Mouse (Mus musculus) lung, postnatal 0 days (tissue): ENCODE data around the gene Mtfr1l. TPM values are rescaled to one million over a fixed set of nuclear protein-coding genes. Genes with fewer than 3 reads are reported as not detected.

Source experiments
- ATAC-seq: fragments of 200-750 bp; cut with Nextera tagmentation; 2 replicates; pipeline ENCODE4 v1.8.0; 2017; ENCODE audit warnings: moderate library complexity
- DNase-seq: peaks from one replicate; pipeline ENCODE4 v3.0.0-alpha.2; 2016; ENCODE audit warnings: low spot score
- H3K27ac ChIP-seq: fragments of 300-500 bp; sonication (generic); 2 replicates; pipeline ENCODE4 v1.5.1; 2014; ENCODE audit warnings: antibody characterized with exemption, mild to moderate bottlenecking, low read length, mixed read lengths
- H3K27me3 ChIP-seq: fragments of 300-500 bp; sonication (generic); replicated peaks from 2 replicates; pipeline ENCODE4 v1.6.1; 2014; ENCODE audit warnings: low read length, mixed read lengths; ENCODE audit not compliant: insufficient read depth
- H3K36me3 ChIP-seq: fragments of 300-500 bp; sonication (generic); 2 replicates; pipeline ENCODE4 v1.6.1; 2014; ENCODE audit warnings: low read length, mixed read lengths; ENCODE audit not compliant: insufficient read depth
- H3K4me1 ChIP-seq: fragments of 300-500 bp; sonication (generic); 2 replicates; pipeline ENCODE4 v1.6.1; 2014; ENCODE audit warnings: antibody characterized with exemption, low read depth, low read length, mixed read lengths; ENCODE audit not compliant: insufficient read depth
- H3K4me2 ChIP-seq: fragments of 300-500 bp; sonication (generic); replicated peaks from 2 replicates; pipeline ENCODE4 v1.6.1; 2014; ENCODE audit warnings: low read depth, mild to moderate bottlenecking, low read length, moderate library complexity, mixed read lengths
- H3K4me3 ChIP-seq: fragments of 300-500 bp; sonication (generic); 2 replicates; pipeline ENCODE4 v1.5.1; 2014; ENCODE audit warnings: low read depth, low read length
- H3K9ac ChIP-seq: fragments of 300-500 bp; sonication (generic); replicated peaks from 2 replicates; pipeline ENCODE4 v1.6.1; 2014; ENCODE audit warnings: low read depth, mild to moderate bottlenecking
- H3K9me3 ChIP-seq: fragments of 300-500 bp; sonication (generic); 2 replicates; pipeline ENCODE4 v1.6.1; 2016; ENCODE audit warnings: low read length, mixed read lengths
- CTCF ChIP-seq: IDR thresholded peaks from 2 replicates; pipeline ENCODE4 v1.5.1; 2016; ENCODE audit warnings: antibody characterized with exemption, mild to moderate bottlenecking
- EP300 ChIP-seq: IDR thresholded peaks from 2 replicates; pipeline ENCODE4 v1.6.1; 2016; ENCODE audit warnings: antibody characterized with exemption, mild to moderate bottlenecking, control low read depth
- WGBS: fragments of 180-500 bp; shearing (Covaris S2); extraction: QIAGEN DNeasy Blood & Tissue Kit; methylation state at CpG from one replicate; pipeline ENCODE4 v1.1.7; 2014; 5-methylcytosine and 5-hydroxymethylcytosine counted together
- polyA plus RNA-seq: library from polyadenylated mRNA; unstranded; fragments of >200 nt; fragmentation: Nextera tagmentation; extraction: Ambion mirVana; gene quantifications from 2 replicates; pipeline ENCODE4 v1.2.1, GENCODE M21; 2015

Gene Mtfr1l
- polyA plus RNA-seq, 1 experiment from 2014 or later = 188 TPM

GRCm38 (mm10) chr4:134514309-134514930 lies 20.8 kb downstream of the Mtfr1l start:
- no peak overlapping the region for H3K4me3 ChIP-seq
- H3K36me3 ChIP-seq = no peaks in the 10 kb centered on the region
- no peak overlapping the region for H3K9ac ChIP-seq
- ATAC-seq = peak; percentile 74
- TF ChIP-seq EP300 = peak; percentile 82
- TF ChIP-seq CTCF = no peak
- DNase-seq = peak; percentile 83
- peak overlapping the region; percentile 75 for H3K27ac ChIP-seq
- no peaks in the 10 kb centered on the region for H3K9me3 ChIP-seq
- H3K4me2 ChIP-seq = no peak overlapping the region
- peaks cover 8% of the 10 kb centered on the region for H3K4me1 ChIP-seq
- 58% methylated on average over 11 of the region's 11 CpGs for WGBS
- H3K27me3 ChIP-seq = no peaks in the 10 kb centered on the region

GRCm38 (mm10) chr4:134512798-134513197 lies 22.4 kb downstream of the Mtfr1l start:
- no peaks in the 10 kb centered on the region for H3K36me3 ChIP-seq
- H3K4me1 ChIP-seq = peaks cover 8% of the 10 kb centered on the region
- WGBS = 13% methylated on average over 14 of the region's 15 CpGs
- DNase-seq = peak; percentile 86
- no peaks in the 10 kb centered on the region for H3K9me3 ChIP-seq
- no peaks in the 10 kb centered on the region for H3K27me3 ChIP-seq
- H3K4me2 ChIP-seq = peak overlapping the region; percentile 25; the same call in 1 of the 2 replicates
- H3K9ac ChIP-seq = no peak overlapping the region
- H3K4me3 ChIP-seq = no peak overlapping the region
- no peak overlapping the region for H3K27ac ChIP-seq
- ATAC-seq = 0 out of 2 replicates have a peak, but pooled peaks have one; percentile 33
- TF ChIP-seq CTCF = peak; percentile 77
- no peak for TF ChIP-seq EP300

GRCm38 (mm10) chr4:134511730-134512129 lies 23.5 kb downstream of the Mtfr1l start:
- DNase-seq (no peak), ATAC-seq (no peak)
- Histone ChIP-seq H3K27me3 (no peaks in the 10 kb centered on the region), H3K9ac (no peak overlapping the region), H3K4me2 (peak overlapping the region; percentile 81; the same call in 1 of the 2 replicates), H3K27ac (no peak overlapping the region), H3K36me3 (0 out of 2 replicates have a peak, but pooled peaks cover 4% of the 10 kb centered on the region), H3K4me1 (peaks cover 5% of the 10 kb centered on the region), H3K9me3 (no peaks in the 10 kb centered on the region), H3K4me3 (no peak overlapping the region)
- TF ChIP-seq CTCF = no peak
- TF ChIP-seq EP300 = no peak
- 52% methylated on average over 6 of the region's 6 CpGs for WGBS

GRCm38 (mm10) chr4:134510845-134511411 lies 24.3 kb downstream of the Mtfr1l start, which contains the start of gene Aunip:
TSS of gene Aunip (plus strand) at chr4:134510999.
- no peaks in the 10 kb centered on the region for H3K9me3 ChIP-seq
- H3K27me3 ChIP-seq = no peaks in the 10 kb centered on the region
- peaks cover 5% of the 10 kb centered on the region for H3K4me1 ChIP-seq
- H3K36me3 ChIP-seq = 0 out of 2 replicates have a peak, but pooled peaks cover 4% of the 10 kb centered on the region
- under 1% methylated on average over 41 of the region's 42 CpGs for WGBS
- H3K27ac ChIP-seq = no peak within 1 kb of the TSS
- peak within 1 kb of the TSS; percentile 38 for H3K4me3 ChIP-seq
- ATAC-seq = peak; percentile 92
- H3K9ac ChIP-seq = no peak within 1 kb of the TSS
- peak; percentile 96 for DNase-seq
- TF ChIP-seq CTCF = peak; percentile 17
- no peak for TF ChIP-seq EP300
- H3K4me2 ChIP-seq = peak within 1 kb of the TSS; percentile 81

- no peak overlapping the region for H3K4me3 ChIP-seq
- no peak for ATAC-seq
Measured at GRCm38 (mm10) chr4:134510396-134510795, 24.8 kb downstream of the Mtfr1l start.

GRCm38 (mm10) chr4:134506713-134507112 lies 28.5 kb downstream of the Mtfr1l start:
- no peaks in the 10 kb centered on the region for H3K27me3 ChIP-seq
- TF ChIP-seq EP300 (no peak), CTCF (no peak)
- H3K4me2 ChIP-seq = no peak overlapping the region
- H3K27ac ChIP-seq = no peak overlapping the region
- H3K4me3 ChIP-seq = no peak overlapping the region
- H3K36me3 ChIP-seq = 0 out of 2 replicates have a peak, but pooled peaks cover 4% of the 10 kb centered on the region
- DNase-seq (no peak), ATAC-seq (no peak)
- no peak overlapping the region for H3K9ac ChIP-seq
- H3K4me1 ChIP-seq = peaks cover 5% of the 10 kb centered on the region
- WGBS = 86% methylated on average over 19 of the region's 19 CpGs
- no peaks in the 10 kb centered on the region for H3K9me3 ChIP-seq

More at GRCm38 (mm10) chr4:134510396-134510795, 24.8 kb downstream of the Mtfr1l start:
- Histone ChIP-seq H3K27me3 (no peaks in the 10 kb centered on the region), H3K9ac (no peak overlapping the region), H3K4me2 (no peak overlapping the region), H3K27ac (no peak overlapping the region), H3K4me1 (peaks cover 5% of the 10 kb centered on the region), H3K9me3 (no peaks in the 10 kb centered on the region), H3K36me3 (0 out of 2 replicates have a peak, but pooled peaks cover 4% of the 10 kb centered on the region)
- WGBS = 80% methylated on average over 4 of the region's 4 CpGs
- TF ChIP-seq CTCF (no peak), EP300 (no peak)
- DNase-seq = no peak
